Mouse (Mus musculus) embryo, embryonic 11 days (tissue): ENCODE measurements at regions not wholly inside any gene's neighbourhood (a gene's known extent, or its start where the extent isn't known, plus 50 kb on each side); places are given as distances from the start of the nearest gene placed in this dataset.

Experiments used
- DNase-seq: peaks from one replicate; pipeline ENCODE4 v3.0.0-alpha.2; 2015

DNA sequence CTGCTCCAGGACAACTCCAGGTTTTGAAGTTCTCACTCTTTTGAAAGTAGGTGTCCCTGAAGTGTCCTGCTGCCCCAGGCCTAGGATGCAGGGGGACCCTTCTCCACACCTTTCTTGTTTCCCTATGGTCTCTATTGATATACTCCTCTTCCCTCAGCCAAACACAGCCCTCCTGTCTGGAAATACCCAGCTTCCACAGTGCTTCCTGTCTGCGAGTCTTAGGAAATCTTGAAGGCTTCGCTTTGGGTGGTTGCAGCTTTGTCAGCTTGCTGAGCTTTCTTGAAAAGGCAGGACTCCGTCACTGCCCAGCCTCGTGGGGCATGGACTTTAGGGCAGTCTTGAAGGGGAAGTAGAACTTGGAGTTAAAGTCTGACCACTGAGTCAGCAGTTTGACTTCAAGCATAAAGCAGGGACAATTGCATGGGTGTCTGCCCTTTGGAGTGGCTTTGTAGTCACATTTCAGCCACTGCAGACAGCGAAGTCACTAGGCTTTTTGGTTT lies 51.1 kb upstream of the Lrrc52 start:
- no peak for DNase-seq

DNA sequence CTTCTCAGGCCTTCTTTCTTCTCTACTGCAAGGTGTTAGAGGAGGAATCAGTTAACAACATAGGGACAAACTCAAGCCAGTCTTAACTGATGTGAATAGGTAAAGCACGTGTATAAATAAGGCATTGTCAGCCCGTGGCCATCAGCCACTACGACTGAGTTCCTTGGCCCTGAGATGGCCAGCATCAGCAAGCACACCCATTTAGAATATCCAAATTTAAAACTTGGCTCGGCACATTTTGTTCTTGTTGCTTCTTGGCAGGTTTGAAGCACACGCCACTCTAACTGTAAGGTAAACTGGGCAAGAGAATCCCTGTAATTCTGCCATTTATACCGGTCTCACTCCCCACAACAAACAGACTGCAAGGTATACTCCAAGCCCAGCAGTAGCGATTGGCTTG lies 57.3 kb upstream of the Lrrc52 start:
- DNase-seq, result no peak

DNA sequence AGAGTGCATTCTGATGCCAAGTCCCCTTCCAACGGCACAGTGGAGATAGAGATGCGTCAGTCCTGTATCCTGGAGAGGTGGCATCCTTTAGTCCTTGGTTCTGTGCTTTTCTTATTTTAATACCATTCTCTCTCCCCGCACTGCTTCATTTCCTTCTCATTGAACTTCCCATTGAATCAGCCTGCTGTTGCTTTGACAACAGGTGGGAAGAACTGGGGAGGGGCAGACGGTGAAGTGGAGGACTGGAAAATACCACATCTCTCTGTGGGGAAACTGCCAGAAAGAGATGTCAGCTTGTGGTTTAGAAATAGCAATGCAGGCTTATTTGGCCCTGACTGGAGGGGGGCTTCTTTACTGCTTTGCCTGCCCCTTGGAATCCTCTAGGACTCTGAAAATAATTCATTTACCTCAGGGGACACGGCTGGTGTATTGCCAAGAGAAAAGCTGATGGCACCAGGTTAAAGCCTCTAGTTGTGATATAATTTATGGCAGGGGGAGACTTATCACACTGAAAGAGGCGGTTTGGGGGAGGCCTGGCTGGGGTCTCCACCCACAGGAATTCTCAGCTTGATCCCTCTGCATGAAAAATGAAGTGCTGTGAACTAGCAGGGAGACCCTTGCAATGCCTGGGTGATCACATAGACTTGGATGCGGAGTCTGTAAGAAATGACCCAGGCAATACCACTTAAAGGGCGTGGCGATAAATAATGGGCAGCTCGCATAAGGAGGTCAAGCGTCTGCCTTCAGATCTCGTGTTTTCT lies 65.4 kb upstream of the Rxrg start:
- peak; percentile 18 for DNase-seq

DNA sequence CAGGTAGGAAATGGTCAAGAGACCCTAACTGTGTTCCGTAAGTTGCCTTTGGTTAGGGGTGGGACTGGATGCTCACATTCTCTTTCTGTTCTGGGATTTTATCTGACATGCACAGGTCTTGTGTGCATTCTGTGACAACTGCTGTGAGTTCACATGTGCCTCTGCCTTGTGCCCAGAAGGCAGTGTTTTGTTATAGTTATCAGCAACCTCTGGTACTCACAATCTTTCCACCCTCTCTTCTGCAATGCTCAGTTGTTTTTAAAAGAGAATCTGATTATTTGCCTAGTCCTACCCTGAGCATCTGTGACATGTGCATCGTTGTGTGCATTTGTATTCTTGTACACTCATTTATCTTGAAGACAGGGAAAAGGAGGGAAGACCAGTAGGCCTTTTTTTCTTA lies 52.2 kb upstream of the Rxrg start:
- no peak for DNase-seq

DNA sequence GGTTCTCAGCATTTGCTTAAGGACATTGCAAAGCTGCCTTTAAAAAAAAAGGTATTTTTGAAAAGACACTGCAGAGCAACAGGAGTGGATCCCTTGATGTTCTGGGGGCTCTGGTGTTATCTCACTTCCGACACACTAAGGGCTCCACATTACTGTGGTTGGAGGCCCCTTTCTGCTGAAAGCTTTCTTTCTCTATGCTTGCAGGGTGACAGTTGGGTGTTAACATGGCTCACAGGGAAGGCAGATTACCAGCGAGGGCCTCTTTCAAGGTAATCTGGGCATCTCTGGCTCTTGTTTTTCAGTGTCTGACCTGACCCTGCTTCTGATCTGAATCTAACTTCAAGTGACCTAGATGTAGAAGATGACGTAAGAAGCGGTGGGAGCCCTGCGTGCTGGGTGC lies 50.9 kb upstream of the Rxrg start:
- DNase-seq, result no peak
